Mouse (Mus musculus): ENCODE measurements at regions not wholly inside any gene's neighbourhood (a gene's known extent, or its start where the extent isn't known, plus 50 kb on each side); places are given as distances from the start of the nearest gene placed in this dataset.

- intact Hi-C loops (cut with DNase I) = no loop called here
- no peak for DNase-seq (ENCODE audit: low spot score in 2 of 2)
Measured at GRCm38 (mm10) chr17:7634291-7634664, 192.8 kb downstream of the Fndc1 start.

GRCm38 (mm10) chr17:7633382-7634290 is 193.5 kb downstream of the Fndc1 start:
- DNase-seq (ENCODE audit: low spot score in 2 of 2) = no peak
- intact Hi-C loops (cut with DNase I) = no loop called here

- intact Hi-C loops (cut with DNase I) = no loop called here
- no peak for DNase-seq (ENCODE audit: low spot score in 2 of 2)
Measured at GRCm38 (mm10) chr17:7625746-7626145, 201.4 kb downstream of the Fndc1 start.

- no peak for DNase-seq (ENCODE audit: low spot score in 2 of 2)
- intact Hi-C loops (cut with DNase I) = no loop called here
Measured at GRCm38 (mm10) chr17:7623392-7623791, 203.7 kb downstream of the Fndc1 start.

GRCm38 (mm10) chr17:7621262-7621661 is 205.8 kb downstream of the Fndc1 start:
- intact Hi-C loops (cut with DNase I) = no loop called here
- DNase-seq (ENCODE audit: low spot score in 2 of 2) = no peak

GRCm38 (mm10) chr17:7620166-7620565 is 206.9 kb downstream of the Fndc1 start:
- intact Hi-C loops (cut with DNase I) = no loop called here
- no peak for DNase-seq (ENCODE audit: low spot score in 2 of 2)

- DNase-seq (ENCODE audit: low spot score in 2 of 2) = no peak
- intact Hi-C loops (cut with DNase I) = no loop called here
Measured at GRCm38 (mm10) chr17:7619641-7620040, 207.5 kb downstream of the Fndc1 start.

- no peak for DNase-seq (ENCODE audit: low spot score in 2 of 2)
- intact Hi-C loops (cut with DNase I) = no loop called here
Measured at GRCm38 (mm10) chr17:7608046-7608445, 219.1 kb downstream of the Fndc1 start.

GRCm38 (mm10) chr17:7607431-7607830 is 219.7 kb downstream of the Fndc1 start:
- no peak for DNase-seq (ENCODE audit: low spot score in 2 of 2)
- intact Hi-C loops (cut with DNase I) = no loop called here

- intact Hi-C loops (cut with DNase I) = no loop called here
- DNase-seq (ENCODE audit: low spot score in 2 of 2) = no peak
Measured at GRCm38 (mm10) chr17:7604813-7605504, 219.7 kb upstream of the Unc93a2 start.

- intact Hi-C loops (cut with DNase I) = no loop called here
- DNase-seq (ENCODE audit: low spot score in 2 of 2) = no peak
Measured at GRCm38 (mm10) chr17:7604096-7604495, 218.8 kb upstream of the Unc93a2 start.

GRCm38 (mm10) chr17:7600555-7600954 is 215.3 kb upstream of the Unc93a2 start:
- no peak for DNase-seq (ENCODE audit: low spot score in 2 of 2)
- intact Hi-C loops (cut with DNase I) = no loop called here

GRCm38 (mm10) chr17:7597481-7597880 is 212.2 kb upstream of the Unc93a2 start:
- DNase-seq (ENCODE audit: low spot score in 2 of 2) = no peak
- intact Hi-C loops (cut with DNase I) = no loop called here

- DNase-seq (ENCODE audit: low spot score in 2 of 2) = no peak
- intact Hi-C loops (cut with DNase I) = no loop called here
Measured at GRCm38 (mm10) chr17:7594801-7595200, 209.5 kb upstream of the Unc93a2 start.

- intact Hi-C loops (cut with DNase I) = no loop called here
- no peak for DNase-seq (ENCODE audit: low spot score in 2 of 2)
Measured at GRCm38 (mm10) chr17:7592491-7592890, 207.2 kb upstream of the Unc93a2 start.

GRCm38 (mm10) chr17:7582866-7583398 is 197.7 kb upstream of the Unc93a2 start:
- no peak for DNase-seq (ENCODE audit: low spot score in 2 of 2)
- intact Hi-C loops (cut with DNase I) = no loop called here

GRCm38 (mm10) chr17:7579031-7579430 is 193.8 kb upstream of the Unc93a2 start:
- no peak for DNase-seq (ENCODE audit: low spot score in 2 of 2)
- intact Hi-C loops (cut with DNase I) = no loop called here

- intact Hi-C loops (cut with DNase I) = no loop called here
Measured at GRCm38 (mm10) chr17:7578003-7578402, 192.7 kb upstream of the Unc93a2 start.

GRCm38 (mm10) chr17:7577227-7577626 is 192.0 kb upstream of the Unc93a2 start:
- intact Hi-C loops (cut with DNase I) = no loop called here
- DNase-seq (ENCODE audit: low spot score in 2 of 2) = no peak

More at GRCm38 (mm10) chr17:7578003-7578402, 192.7 kb upstream of the Unc93a2 start:
- DNase-seq (ENCODE audit: low spot score in 2 of 2) = no peak

- no peak for DNase-seq (ENCODE audit: low spot score in 2 of 2)
- intact Hi-C loops (cut with DNase I) = no loop called here
Measured at GRCm38 (mm10) chr17:7571481-7571880, 186.2 kb upstream of the Unc93a2 start.

- intact Hi-C loops (cut with DNase I) = no loop called here
Measured at GRCm38 (mm10) chr17:7568482-7568881, 183.2 kb upstream of the Unc93a2 start.

More at GRCm38 (mm10) chr17:7568482-7568881, 183.2 kb upstream of the Unc93a2 start:
- DNase-seq (ENCODE audit: low spot score in 2 of 2) = no peak
